Mouse (Mus musculus) liver, embryonic 14.5 days (tissue): ENCODE measurements around the gene Prss32. TPM values are rescaled to one million over a fixed set of nuclear protein-coding genes. Genes with fewer than 3 reads are reported as not detected.

Experiments used
- ATAC-seq: fragments of 200-750 bp; cut with Nextera tagmentation; 2 replicates; pipeline ENCODE4 v1.8.0; 2017; ENCODE audit warnings: moderate number of reproducible peaks, mild to moderate bottlenecking, moderate library complexity; ENCODE audit not compliant: insufficient read depth
- DNase-seq, 3 experiments: peaks; one replicate each; pipeline ENCODE4 v3.0.0-alpha.2; 2012 to 2013; ENCODE audit warnings: low read depth in 3 of 3, low spot score in 3 of 3
- H3K27ac ChIP-seq: fragments of 300-500 bp; sonication (generic); 2 replicates; pipeline ENCODE4 v1.5.1; 2014; ENCODE audit warnings: moderate library complexity, mild to moderate bottlenecking, control low read depth, inconsistent platforms
- H3K27me3 ChIP-seq: fragments of 300-500 bp; sonication (generic); 2 replicates; pipeline ENCODE4 v1.6.1; 2014; ENCODE audit warnings: mild to moderate bottlenecking, low read length, moderate library complexity; ENCODE audit not compliant: control insufficient read depth, insufficient read depth
- H3K36me3 ChIP-seq: fragments of 300-500 bp; sonication (generic); replicated peaks from 2 replicates; pipeline ENCODE4 v1.6.1; 2014; ENCODE audit warnings: low read depth; ENCODE audit not compliant: control insufficient read depth, insufficient read depth
- H3K4me1 ChIP-seq, 2 experiments: fragments of 200-500 bp in 1 of 2; fragments of 300-500 bp in 1 of 2; sonication (generic) in 1 of 2; replicated peaks; 2 replicates each; pipeline ENCODE4 v1.6.1; 2012 to 2014; ENCODE audit warnings: antibody characterized with exemption in 1 of 2, inconsistent platforms in 1 of 2, low read length in 1 of 2; ENCODE audit not compliant: control insufficient read depth in 2 of 2, insufficient read depth in 2 of 2
- H3K4me2 ChIP-seq: fragments of 300-500 bp; sonication (generic); 2 replicates; pipeline ENCODE4 v1.6.1; 2014; ENCODE audit warnings: low read depth, mild to moderate bottlenecking, control low read depth, moderate library complexity
- H3K4me3 ChIP-seq, 2 experiments: fragments of 200-500 bp in 1 of 2; fragments of 300-500 bp in 1 of 2; sonication (generic) in 1 of 2; 2 replicates each; pipeline ENCODE4 v1.5.1; 2012 to 2014; ENCODE audit warnings: low read depth in 2 of 2, low read length in 2 of 2, mild to moderate bottlenecking in 2 of 2, control low read depth in 1 of 2, inconsistent platforms in 1 of 2, moderate library complexity in 1 of 2; ENCODE audit not compliant: insufficient read depth in 1 of 2
- H3K9ac ChIP-seq: fragments of 300-500 bp; sonication (generic); replicated peaks from 2 replicates; pipeline ENCODE4 v1.6.1; 2014; ENCODE audit warnings: mild to moderate bottlenecking, control low read depth, moderate library complexity
- H3K9me3 ChIP-seq: fragments of 300-500 bp; sonication (generic); 2 replicates; pipeline ENCODE4 v1.6.1; 2016; ENCODE audit warnings: low read length, mixed read lengths; ENCODE audit not compliant: control insufficient read depth
- CTCF ChIP-seq: IDR thresholded peaks from 2 replicates; pipeline ENCODE4 v1.5.1; 2016; ENCODE audit warnings: antibody characterized with exemption, low read depth, control low read depth
- EP300 ChIP-seq: IDR thresholded peaks from 2 replicates; pipeline ENCODE4 v1.6.1; 2016; ENCODE audit warnings: antibody characterized with exemption, low read depth
- WGBS: fragments of 180-500 bp; shearing (Covaris S2); extraction: QIAGEN DNeasy Blood & Tissue Kit; methylation state at CpG from one replicate; pipeline ENCODE4 v1.1.7; 2014; ENCODE audit not compliant: insufficient replicate concordance; 5-methylcytosine and 5-hydroxymethylcytosine counted together
- polyA plus RNA-seq, 2 experiments: library from polyadenylated mRNA; depleted of rRNA in 1 of 2; stranded (reverse) in 1 of 2; unstranded in 1 of 2; fragments of >200 nt; fragmentation: Nextera tagmentation in 1 of 2; extraction: Ambion mirVana in 1 of 2; gene quantifications; 2 replicates each; pipeline versions ENCODE4 v1.2.1 to v1.2.3; 2012 to 2014

Gene Prss32
- polyA plus RNA-seq, 2 experiments: not detected

GRCm38 (mm10) chr17:23841145-23841544 is 2.5 kb upstream of the Prss32 start:
- Histone ChIP-seq H3K4me3 (no peak overlapping the region), H3K9me3 (no peaks in the 10 kb centered on the region), H3K27ac (no peak overlapping the region), H3K4me2 (no peak overlapping the region), H3K27me3 (no peaks in the 10 kb centered on the region), H3K9ac (no peak overlapping the region), H3K36me3 (no peaks in the 10 kb centered on the region), H3K4me1 (no peaks in the 10 kb centered on the region)
- TF ChIP-seq EP300 (no peak), CTCF (peak; percentile 82)
- DNase-seq: peak; percentile 40 to 49 (median 46)
- ATAC-seq: no peak
- 19% methylated on average over 4 of the region's 4 CpGs for WGBS

- no peak overlapping the region for H3K9ac ChIP-seq
- no peaks in the 10 kb centered on the region for H3K27me3 ChIP-seq
- peak overlapping the region; percentile 48 for H3K4me2 ChIP-seq
- H3K27ac ChIP-seq: no peak overlapping the region
- no peak; the same call in 1 of the 2 replicates for ATAC-seq
- TF ChIP-seq CTCF (peak; percentile 49), EP300 (no peak)
- H3K4me3 ChIP-seq: no peak overlapping the region
- peak in 1 of 3 experiments; percentile 24 for DNase-seq
- no peaks in the 10 kb centered on the region for H3K36me3 ChIP-seq
- H3K9me3 ChIP-seq: no peaks in the 10 kb centered on the region
- 51% methylated on average over 23 of the region's 23 CpGs for WGBS
- no peaks in the 10 kb centered on the region for H3K4me1 ChIP-seq
Observed at GRCm38 (mm10) chr17:23843141-23843811, 379 bp upstream of the Prss32 start.

GRCm38 (mm10) chr17:23850028-23850427 is 6.4 kb downstream of the Prss32 start:
- Histone ChIP-seq H3K4me3 (no peak overlapping the region), H3K36me3 (no peaks in the 10 kb centered on the region), H3K9me3 (no peaks in the 10 kb centered on the region), H3K4me1 (no peaks in the 10 kb centered on the region), H3K27ac (no peak overlapping the region), H3K4me2 (no peak overlapping the region), H3K27me3 (no peaks in the 10 kb centered on the region), H3K9ac (no peak overlapping the region)
- TF ChIP-seq CTCF (0 out of 2 replicates have a peak, but pooled peaks have one; percentile 14), EP300 (no peak)
- ATAC-seq: no peak
- WGBS: 43% methylated on average over 2 of the region's 2 CpGs
- DNase-seq: no peak

- H3K27me3 ChIP-seq: no peaks in the 10 kb centered on the region
- no peak overlapping the region for H3K4me2 ChIP-seq
- no peak overlapping the region for H3K9ac ChIP-seq
- H3K9me3 ChIP-seq: no peaks in the 10 kb centered on the region
- WGBS: 48% methylated on average over 18 of the region's 19 CpGs
- no peak overlapping the region for H3K27ac ChIP-seq
- H3K36me3 ChIP-seq: no peaks in the 10 kb centered on the region
- DNase-seq (no peak), ATAC-seq (no peak)
- peak; percentile 83 for TF ChIP-seq CTCF
- no peak for TF ChIP-seq EP300
- H3K4me1 ChIP-seq: no peaks in the 10 kb centered on the region
- no peak overlapping the region for H3K4me3 ChIP-seq
Observed at GRCm38 (mm10) chr17:23850853-23851749, 7.4 kb downstream of the Prss32 start.

GRCm38 (mm10) chr17:23853292-23853691 is 9.6 kb downstream of the Prss32 start:
- H3K4me2 ChIP-seq: no peak overlapping the region
- no peak overlapping the region for H3K27ac ChIP-seq
- no peak for ATAC-seq
- H3K4me1 ChIP-seq: no peaks in the 10 kb centered on the region
- TF ChIP-seq EP300 (no peak), CTCF (peak; percentile 92)
- H3K9ac ChIP-seq: no peak overlapping the region
- no peak for DNase-seq
- no peaks in the 10 kb centered on the region for H3K9me3 ChIP-seq
- no peak overlapping the region for H3K4me3 ChIP-seq
- H3K36me3 ChIP-seq: no peaks in the 10 kb centered on the region
- no peaks in the 10 kb centered on the region for H3K27me3 ChIP-seq
- 26% methylated on average over 5 of the region's 5 CpGs for WGBS
